Mouse (Mus musculus): ENCODE data around the gene Herc1. TPM values are rescaled to one million over a fixed set of nuclear protein-coding genes. Genes with fewer than 3 reads are reported as not detected.
A peak's percentile ranks its signal among the peaks of the same experiment; 100 is the strongest.
"Not testable (repeated sequence)": the region's sequence is repeated elsewhere in the genome, so short reads cannot be mapped to it uniquely, and the experiment has no call there.

Herc1 gene
- total RNA-seq, 1 experiment from 2014 or later = 82.6 TPM

- ATAC-seq (replicated peaks in 1 of 2; ENCODE audit: insufficient read depth in 1 of 2, low FRiP score in 2 of 2, low TSS enrichment in 1 of 2, low read depth in 1 of 2, poor library complexity in 2 of 2, severe bottlenecking in 2 of 2) = no peak
Measured at GRCm38 (mm10) chr9:66339714-66340113, 10.5 kb upstream of the Herc1 start.

GRCm38 (mm10) chr9:66340394-66341094 is 9.7 kb upstream of the Herc1 start:
- no peak for ATAC-seq (replicated peaks in 1 of 2; ENCODE audit: insufficient read depth in 1 of 2, low FRiP score in 2 of 2, low TSS enrichment in 1 of 2, low read depth in 1 of 2, poor library complexity in 2 of 2, severe bottlenecking in 2 of 2)

- ATAC-seq (replicated peaks in 1 of 2; ENCODE audit: insufficient read depth in 1 of 2, low FRiP score in 2 of 2, low TSS enrichment in 1 of 2, low read depth in 1 of 2, poor library complexity in 2 of 2, severe bottlenecking in 2 of 2) = peak; percentile 37 to 72; a peak in 3 of 4 replicates
Measured at GRCm38 (mm10) chr9:66347405-66348035, 2.7 kb upstream of the Herc1 start.

DNA sequence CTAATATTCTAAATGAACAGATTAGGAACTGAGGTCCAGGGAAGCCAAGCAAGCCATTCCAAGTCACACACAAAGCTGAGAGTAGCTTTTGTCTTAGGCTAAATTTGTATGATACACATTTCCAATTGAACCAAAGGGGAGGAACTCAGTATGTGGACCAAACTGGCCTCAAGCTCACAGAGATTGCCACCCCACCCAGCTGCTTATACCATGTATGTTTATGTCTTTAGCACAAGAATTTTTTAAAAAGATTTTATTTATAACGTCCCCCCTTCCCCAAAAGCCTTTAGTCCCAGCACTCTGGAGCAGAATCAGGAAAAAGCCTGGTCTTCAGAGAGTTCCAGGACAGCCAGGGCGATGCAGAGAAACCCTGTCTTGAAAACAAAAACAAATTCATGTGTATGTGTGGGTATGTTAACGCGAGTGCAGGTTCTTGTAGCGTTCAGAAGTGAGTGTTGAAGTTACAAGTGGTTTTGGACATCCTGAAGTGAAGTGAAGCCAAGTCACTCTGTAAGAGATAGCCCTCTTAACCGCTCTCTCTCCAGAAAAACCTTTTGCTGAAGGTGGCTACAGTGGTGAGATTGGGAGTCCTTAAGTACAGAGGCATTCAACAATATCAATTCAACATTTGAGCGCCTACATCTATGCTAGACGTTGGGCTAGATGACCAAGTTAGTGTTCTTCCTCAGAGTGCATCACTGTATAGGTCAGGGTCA is 948 bp upstream of the Herc1 start:
- no peak for ATAC-seq (replicated peaks in 1 of 2; ENCODE audit: insufficient read depth in 1 of 2, low FRiP score in 2 of 2, low TSS enrichment in 1 of 2, low read depth in 1 of 2, poor library complexity in 2 of 2, severe bottlenecking in 2 of 2)

DNA sequence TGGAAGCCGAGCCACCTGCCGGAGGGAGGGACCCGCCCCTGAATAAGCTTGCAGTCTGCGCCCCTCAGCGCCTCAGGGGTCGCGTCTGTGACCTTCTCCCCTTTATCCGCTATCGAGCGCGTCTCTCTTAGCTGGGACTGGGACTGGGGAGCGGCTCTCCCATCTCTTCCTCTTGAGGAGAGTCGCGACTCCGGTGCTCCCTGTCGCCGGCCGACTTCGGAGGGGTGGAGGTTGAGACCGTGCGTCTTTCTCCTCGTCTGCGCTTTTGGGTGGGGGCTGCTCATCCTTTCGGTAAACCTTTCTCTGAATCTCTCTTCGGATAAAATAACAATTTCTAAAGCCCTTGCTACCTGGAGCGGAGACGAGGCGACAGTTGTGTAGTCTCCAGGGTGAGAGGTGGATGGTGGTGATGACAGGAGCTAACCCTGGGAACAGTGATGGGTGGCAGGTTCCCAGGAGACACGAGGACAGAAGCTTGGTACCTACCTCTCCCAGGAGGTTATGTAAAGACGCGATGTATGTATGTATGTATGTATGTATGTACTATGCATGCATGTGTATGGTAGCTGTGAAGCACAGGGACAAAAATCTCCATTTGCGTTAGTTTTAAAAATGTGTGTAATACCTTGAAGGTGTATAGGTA is 659 bp downstream of the Herc1 start:
- no peak for ATAC-seq (replicated peaks in 1 of 2; ENCODE audit: insufficient read depth in 1 of 2, low FRiP score in 2 of 2, low TSS enrichment in 1 of 2, low read depth in 1 of 2, poor library complexity in 2 of 2, severe bottlenecking in 2 of 2)

DNA sequence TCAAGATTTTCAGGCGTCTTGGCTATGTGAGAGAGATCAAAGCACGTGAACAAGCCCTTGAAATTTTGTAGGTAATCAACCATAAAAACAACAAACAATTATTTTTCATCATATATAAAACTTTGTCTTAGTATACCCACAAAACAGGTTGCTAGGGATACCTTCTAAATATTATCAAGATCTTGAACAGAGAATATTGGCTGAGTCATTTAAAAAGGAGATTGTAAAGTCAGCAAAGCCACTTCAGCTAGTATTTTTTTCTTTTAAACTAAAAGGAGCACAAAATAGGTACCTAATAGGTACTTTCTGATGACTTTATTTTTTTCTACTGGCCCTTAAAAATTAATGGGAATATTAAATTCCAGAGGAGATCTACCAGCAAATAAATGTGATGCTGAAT is 2.5 kb downstream of the Herc1 start:
- no peak for ATAC-seq (replicated peaks in 1 of 2; ENCODE audit: insufficient read depth in 1 of 2, low FRiP score in 2 of 2, low TSS enrichment in 1 of 2, low read depth in 1 of 2, poor library complexity in 2 of 2, severe bottlenecking in 2 of 2)

- ATAC-seq (replicated peaks in 1 of 2; ENCODE audit: insufficient read depth in 1 of 2, low FRiP score in 2 of 2, low TSS enrichment in 1 of 2, low read depth in 1 of 2, poor library complexity in 2 of 2, severe bottlenecking in 2 of 2) = no peak
Measured at GRCm38 (mm10) chr9:66359135-66359534, 8.9 kb downstream of the Herc1 start.

DNA sequence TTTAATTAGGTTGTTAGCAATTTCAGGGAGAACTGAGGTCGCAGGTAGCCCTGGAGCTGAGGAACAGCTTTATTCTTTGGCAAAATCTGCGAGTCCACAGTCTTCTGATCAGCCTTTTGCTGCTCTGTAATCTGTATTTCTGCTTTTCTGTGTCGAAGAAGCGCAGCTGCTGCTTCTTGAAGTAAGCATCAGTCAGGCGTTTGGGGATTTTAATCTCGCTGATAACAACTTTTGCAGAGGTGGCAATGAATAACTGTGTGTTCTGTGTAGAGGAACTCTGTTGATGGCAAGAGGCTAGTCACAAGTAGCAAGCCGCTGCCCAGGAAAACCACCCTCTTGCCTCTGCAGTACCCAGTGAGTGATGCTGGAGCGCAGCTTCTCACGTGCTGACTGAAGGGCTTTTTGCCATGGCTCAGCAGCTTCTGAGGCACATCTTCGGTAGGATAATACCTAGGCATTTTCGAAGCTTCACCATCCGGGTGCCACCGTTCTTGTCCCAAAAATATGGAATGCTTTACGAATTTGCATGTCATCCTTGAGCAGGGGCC is 10.0 kb downstream of the Herc1 start:
- ATAC-seq (replicated peaks in 1 of 2; ENCODE audit: insufficient read depth in 1 of 2, low FRiP score in 2 of 2, low TSS enrichment in 1 of 2, low read depth in 1 of 2, poor library complexity in 2 of 2, severe bottlenecking in 2 of 2) = peak in 1 of 2 experiments; percentile 42; a peak in 1 of 4 replicates

DNA sequence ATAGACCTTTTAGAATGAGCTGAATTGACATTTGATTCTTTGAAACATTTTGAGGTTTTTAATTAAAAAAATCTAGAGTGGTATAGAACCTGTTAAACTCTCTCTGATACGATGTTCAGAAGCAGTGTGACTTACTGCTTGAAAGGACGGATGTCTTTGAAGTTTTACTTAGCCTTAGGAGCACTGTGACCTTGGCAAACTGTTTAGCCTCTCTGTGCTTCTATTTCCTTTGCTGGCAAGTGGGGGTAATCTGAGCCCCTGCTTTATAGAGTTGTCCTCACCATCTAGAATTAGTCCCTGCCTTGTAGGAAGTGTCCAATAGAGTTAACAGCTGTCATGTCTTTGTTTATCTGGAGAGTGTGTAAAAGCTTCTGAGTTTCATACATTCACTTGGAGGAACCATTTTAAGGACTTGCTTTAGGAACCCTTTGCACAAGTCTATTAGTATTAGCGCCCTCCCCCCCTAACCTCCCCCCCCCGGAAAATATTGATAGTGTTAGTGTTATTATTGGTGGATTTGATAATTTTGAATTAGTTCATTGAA is 18.7 kb downstream of the Herc1 start:
- no peak for ATAC-seq (replicated peaks in 1 of 2; ENCODE audit: insufficient read depth in 1 of 2, low FRiP score in 2 of 2, low TSS enrichment in 1 of 2, low read depth in 1 of 2, poor library complexity in 2 of 2, severe bottlenecking in 2 of 2)

- no peak for ATAC-seq (replicated peaks in 1 of 2; ENCODE audit: insufficient read depth in 1 of 2, low FRiP score in 2 of 2, low TSS enrichment in 1 of 2, low read depth in 1 of 2, poor library complexity in 2 of 2, severe bottlenecking in 2 of 2)
Measured at GRCm38 (mm10) chr9:66370334-66370733, 20.1 kb downstream of the Herc1 start.

DNA sequence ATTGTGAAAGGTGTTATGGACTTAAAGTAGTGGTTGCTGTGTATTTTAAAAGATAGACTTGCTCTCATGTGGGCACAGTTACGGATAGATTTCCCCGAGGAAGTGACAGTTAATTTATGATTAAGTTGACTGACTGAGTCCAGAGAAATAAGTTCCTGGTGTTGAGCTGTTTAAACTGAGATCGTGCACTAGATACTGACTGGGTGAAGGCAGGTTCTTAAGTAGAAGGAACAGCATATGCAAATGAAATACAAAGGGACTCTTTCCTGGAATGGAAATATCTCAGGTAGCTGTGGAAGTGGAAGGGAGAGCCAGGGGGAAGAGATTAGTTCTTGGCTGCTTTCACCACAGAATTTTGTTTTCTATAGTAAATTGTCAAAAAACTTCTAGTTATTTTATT is 20.6 kb downstream of the Herc1 start:
- ATAC-seq (replicated peaks in 1 of 2; ENCODE audit: insufficient read depth in 1 of 2, low FRiP score in 2 of 2, low TSS enrichment in 1 of 2, low read depth in 1 of 2, poor library complexity in 2 of 2, severe bottlenecking in 2 of 2) = no peak

GRCm38 (mm10) chr9:66373432-66373831 is 23.2 kb downstream of the Herc1 start:
- ATAC-seq (replicated peaks in 1 of 2; ENCODE audit: insufficient read depth in 1 of 2, low FRiP score in 2 of 2, low TSS enrichment in 1 of 2, low read depth in 1 of 2, poor library complexity in 2 of 2, severe bottlenecking in 2 of 2) = no peak

DNA sequence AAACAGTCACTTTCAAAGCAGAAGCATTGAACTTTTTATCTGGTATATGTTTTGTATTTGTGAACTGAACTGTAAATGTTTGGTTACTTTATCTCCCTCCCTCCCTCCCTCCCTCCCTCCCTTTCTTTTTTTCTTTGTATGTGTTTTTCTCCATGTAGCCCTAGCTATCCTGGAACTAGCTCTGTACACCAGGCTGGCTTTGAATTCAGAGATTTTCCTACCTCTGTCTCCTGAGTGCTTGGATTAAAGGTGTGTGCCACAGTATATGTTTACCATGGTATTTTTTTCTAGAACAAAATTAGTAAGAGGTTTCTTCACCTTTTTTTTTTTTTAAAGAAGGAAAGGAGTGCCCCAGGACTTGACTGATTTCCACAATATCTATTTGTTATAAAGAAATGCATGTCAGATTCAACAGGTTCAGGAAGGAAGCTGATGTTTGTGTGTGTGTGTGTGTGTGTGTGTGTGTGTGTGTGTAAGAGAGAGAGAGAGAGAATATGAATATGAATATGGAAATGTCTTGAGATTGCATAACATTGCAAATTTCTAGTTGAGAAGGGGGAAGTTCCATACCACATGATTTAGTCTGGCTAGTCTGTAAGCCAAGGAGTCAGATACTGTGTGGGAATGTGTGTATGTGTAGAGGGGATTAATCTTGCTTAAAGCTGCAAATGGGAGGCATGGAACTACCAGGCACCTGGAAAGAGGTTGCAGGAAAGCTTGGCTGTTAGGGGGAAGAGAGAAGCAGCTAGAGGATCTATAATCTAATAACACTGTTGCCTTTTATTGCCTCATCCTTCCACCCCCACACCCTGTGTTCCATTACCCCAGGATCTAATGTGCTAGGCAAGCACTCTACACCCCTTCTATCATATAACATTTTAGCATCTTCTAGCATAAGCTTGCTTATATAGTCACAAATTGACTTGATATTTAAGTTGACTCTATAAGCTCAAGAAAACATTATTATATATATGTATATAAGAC is 24.5 kb downstream of the Herc1 start:
- ATAC-seq (replicated peaks in 1 of 2; ENCODE audit: insufficient read depth in 1 of 2, low FRiP score in 2 of 2, low TSS enrichment in 1 of 2, low read depth in 1 of 2, poor library complexity in 2 of 2, severe bottlenecking in 2 of 2) = peak; percentile 73 to 78

- ATAC-seq (replicated peaks in 1 of 2; ENCODE audit: insufficient read depth in 1 of 2, low FRiP score in 2 of 2, low TSS enrichment in 1 of 2, low read depth in 1 of 2, poor library complexity in 2 of 2, severe bottlenecking in 2 of 2) = no peak
Measured at GRCm38 (mm10) chr9:66383417-66383816, 33.2 kb downstream of the Herc1 start.

GRCm38 (mm10) chr9:66390338-66390737 is 40.1 kb downstream of the Herc1 start:
- ATAC-seq (replicated peaks in 1 of 2; ENCODE audit: insufficient read depth in 1 of 2, low FRiP score in 2 of 2, low TSS enrichment in 1 of 2, low read depth in 1 of 2, poor library complexity in 2 of 2, severe bottlenecking in 2 of 2) = not testable (repeated sequence)

- ATAC-seq (replicated peaks in 1 of 2; ENCODE audit: insufficient read depth in 1 of 2, low FRiP score in 2 of 2, low TSS enrichment in 1 of 2, low read depth in 1 of 2, poor library complexity in 2 of 2, severe bottlenecking in 2 of 2) = no peak
Measured at GRCm38 (mm10) chr9:66393304-66393703, 43.1 kb downstream of the Herc1 start.

Data from hematopoietic stem cell, adult 5-6 weeks (primary cell).